In genomic region chr14:75524648-75525047, GRCm38 (mm10) we compare ENCODE assay signal across 21 mouse cellular contexts.
DNase-seq lines count a peak whose midpoint lies in the region; ATAC-seq and TF ChIP-seq lines count a peak whose summit lies in the region.
"Had no signal": no experiment of that assay in that cellular context is flagged by ENCODE, and none has a peak within 500 bp of the region (broad histone marks: within the 10 kb centered on the region; RNA-seq: fewer than 3 reads in every experiment).

No protein-coding gene starts in this region.

- H3K4me3 ChIP-seq in erythroblast, embryonic 14.5 days (replicated peaks): peak overlapping the region; percentile 18
- 0 out of 4 replicates have a peak overlapping the region, but pooled peaks of 1 of the 2 experiments have one; percentile 21 for H3K4me3 ChIP-seq in liver, embryonic 14.5 days (ENCODE audit: insufficient read depth in 1 of 2, low read depth in 2 of 2, low read length in 2 of 2)
- H3K4me3 ChIP-seq: embryonic facial prominence, embryonic 13.5 days; forebrain, embryonic 15.5 days; heart, adult 2 months; heart, embryonic 15.5 days; hindbrain, embryonic 15.5 days; midbrain, embryonic 12.5 days had no signal

- H3K4me1 ChIP-seq in erythroblast, embryonic 14.5 days (ENCODE audit: control insufficient read depth): peaks cover 38% of the 10 kb centered on the region
- H3K4me1 ChIP-seq in liver, embryonic 14.5 days (replicated peaks; ENCODE audit: control insufficient read depth in 2 of 2, insufficient read depth in 2 of 2, low read length in 1 of 2): peaks cover 7 to 21% of the 10 kb centered on the region in 2 experiments

- peak overlapping the region; percentile 61 for H3K4me2 ChIP-seq in liver, embryonic 14.5 days (ENCODE audit: low read depth)
- H3K4me2 ChIP-seq: embryonic facial prominence, embryonic 13.5 days; forebrain, embryonic 15.5 days; heart, embryonic 15.5 days; hindbrain, embryonic 15.5 days; midbrain, embryonic 12.5 days had no signal

- intact Hi-C loops in left cerebral cortex, postnatal 36 days (cut with DNase I): no loop called here

- ATAC-seq in liver, embryonic 14.5 days (ENCODE audit: insufficient read depth): peak; percentile 79
- ATAC-seq: forebrain, embryonic 15.5 days had no signal

- H3K9ac ChIP-seq in liver, embryonic 14.5 days (replicated peaks): peak overlapping the region; percentile 34
- H3K9ac ChIP-seq: embryonic facial prominence, embryonic 13.5 days; forebrain, embryonic 15.5 days; heart, embryonic 15.5 days; hindbrain, embryonic 15.5 days; midbrain, embryonic 12.5 days had no signal

- H3K36me3 ChIP-seq in erythroblast, embryonic 14.5 days (ENCODE audit: control insufficient read depth): peaks cover 2% of the 10 kb centered on the region; the same call in 1 of the 2 replicates
- H3K36me3 ChIP-seq in liver, embryonic 14.5 days (replicated peaks; ENCODE audit: control insufficient read depth, insufficient read depth, low read depth): no peaks in the 10 kb centered on the region
- H3K36me3 ChIP-seq: embryonic facial prominence, embryonic 13.5 days; forebrain, embryonic 15.5 days; heart, embryonic 15.5 days; hindbrain, embryonic 15.5 days; midbrain, embryonic 12.5 days had no signal

- peak; percentile 41 for DNase-seq in c-Kit-positive CD71-positive TER-119-negative erythroid progenitor cells, embryonic 14.5 days (ENCODE audit: low read depth)
- DNase-seq in liver, embryonic 14.5 days (ENCODE audit: low read depth in 3 of 3, low spot score in 3 of 3): peak; percentile 53 to 64 (median 57)
- no peak for DNase-seq in ovary, postnatal 36 days (ENCODE audit: low spot score)
- no peak for DNase-seq in MN1 (ENCODE audit: low spot score)
- DNase-seq in left cerebral cortex, postnatal 36 days (ENCODE audit: low spot score in 2 of 2): no peak
- DNase-seq in kidney, adult 18-20 months: no peak
- DNase-seq: adrenal gland, postnatal 36 days; cerebellum, postnatal 25 days; embryo, embryonic 11 days; gastrocnemius, postnatal 25 days; heart, adult 2 months; kidney, adult 9 months; kidney, postnatal 14 days; lung, adult 18-20 months; lung, postnatal 10 days had no signal

- 13% methylated on average over 2 of the region's 2 CpGs for WGBS in liver, embryonic 14.5 days (ENCODE audit: insufficient replicate concordance)

- H3K27ac ChIP-seq in liver, embryonic 14.5 days: peak overlapping the region; percentile 42
- H3K27ac ChIP-seq: embryonic facial prominence, embryonic 13.5 days; forebrain, embryonic 15.5 days; heart, adult 2 months; heart, embryonic 15.5 days; hindbrain, embryonic 15.5 days; midbrain, embryonic 12.5 days had no signal

- TF ChIP-seq EP300 in liver, embryonic 14.5 days (IDR thresholded peaks at IDR 0.05; ENCODE audit: low read depth): peak; percentile 96

- no peaks in the 10 kb centered on the region for H3K9me3 ChIP-seq in erythroblast, embryonic 14.5 days (ENCODE audit: control insufficient read depth, low read length)
- H3K9me3 ChIP-seq in liver, embryonic 14.5 days (ENCODE audit: control insufficient read depth, low read length): no peaks in the 10 kb centered on the region
- H3K9me3 ChIP-seq: embryonic facial prominence, embryonic 13.5 days; forebrain, embryonic 15.5 days; heart, embryonic 15.5 days; hindbrain, embryonic 15.5 days; midbrain, embryonic 12.5 days had no signal

- no peak for TF ChIP-seq CTCF in liver, embryonic 14.5 days (IDR thresholded peaks at IDR 0.05; ENCODE audit: low read depth)

- no peaks in the 10 kb centered on the region for H3K27me3 ChIP-seq in erythroblast, embryonic 14.5 days (ENCODE audit: control insufficient read depth)
- no peaks in the 10 kb centered on the region for H3K27me3 ChIP-seq in liver, embryonic 14.5 days (ENCODE audit: control insufficient read depth, insufficient read depth, low read length)
- H3K27me3 ChIP-seq: embryonic facial prominence, embryonic 13.5 days; forebrain, embryonic 15.5 days; heart, embryonic 15.5 days; hindbrain, embryonic 15.5 days; midbrain, embryonic 12.5 days had no signal

Comparison
In these comparisons a context has a peak if more than half of its experiments do, and no peak if none do; other contexts are left out.
1. DNase-seq: peak in c-Kit-positive CD71-positive TER-119-negative erythroid progenitor cells, embryonic 14.5 days (single experiment) and liver, embryonic 14.5 days (3 of 3); none in ovary, postnatal 36 days (single experiment), MN1 (single experiment), left cerebral cortex, postnatal 36 days (0 of 2) and kidney, adult 18-20 months (single experiment).